Mouse (Mus musculus) ES-E14 (cell line): Measurements from ENCODE around the gene Ntrk3.

Experiments used
- CHD2 ChIP-seq: IDR thresholded peaks from 2 replicates; pipeline ENCODE4 v1.6.1; 2014; ENCODE audit warnings: mild to moderate bottlenecking, low read depth, low read length, inconsistent platforms
- HCFC1 ChIP-seq: IDR thresholded peaks from 2 replicates; pipeline ENCODE4 v1.6.1; 2012; ENCODE audit warnings: low read length, inconsistent platforms, borderline replicate concordance; ENCODE audit not compliant: insufficient read depth
- MAFK ChIP-seq: IDR thresholded peaks from 2 replicates; pipeline ENCODE4 v1.6.1; 2014; ENCODE audit warnings: mild to moderate bottlenecking, low read depth, low read length, inconsistent platforms; ENCODE audit not compliant: insufficient read depth
- ZNF384 ChIP-seq: IDR thresholded peaks from 2 replicates; pipeline ENCODE4 v1.6.1; 2012; ENCODE audit warnings: low read depth, low read length, inconsistent platforms

DNA sequence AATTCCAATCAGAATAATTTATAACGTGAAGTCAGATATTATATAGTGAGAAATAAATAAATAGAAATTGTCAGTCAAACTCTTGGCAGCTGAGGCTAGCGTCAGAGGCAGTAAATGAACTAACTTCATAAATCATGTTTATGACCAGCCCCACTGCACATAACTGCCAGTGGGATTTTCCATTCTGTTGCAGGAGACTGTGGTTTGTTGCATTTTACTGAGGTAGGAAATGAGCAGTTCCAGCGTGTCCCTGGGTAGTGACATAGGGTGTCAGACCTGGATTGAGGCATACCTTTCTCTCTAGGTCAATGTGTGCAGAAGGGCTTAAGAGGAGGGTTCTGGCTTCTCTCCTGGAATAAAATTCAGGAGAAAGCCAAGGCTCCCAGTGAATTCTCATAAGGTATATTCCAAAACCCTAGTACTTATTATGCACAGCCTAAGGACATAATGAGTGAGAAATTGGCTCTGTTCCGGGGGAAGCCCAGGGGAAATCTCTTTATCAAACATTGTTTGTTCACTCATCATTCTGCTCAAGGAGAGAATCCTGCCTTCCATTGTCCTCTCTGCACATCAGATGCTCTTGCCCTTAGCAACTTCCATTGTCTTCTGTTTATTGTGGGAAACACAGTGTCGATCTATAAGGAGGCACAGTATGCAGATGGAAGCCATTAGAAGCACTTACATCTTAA, 565.4 kb downstream of the Ntrk3 start:
- TF ChIP-seq MAFK, result no peak
- no peak for TF ChIP-seq ZNF384
- TF ChIP-seq CHD2, result no peak
- no peak for TF ChIP-seq HCFC1
